Mouse (Mus musculus) T-cell, adult 2 months (primary cell): ENCODE data around the gene 6030408B16Rik.
"Not testable (repeated sequence)": the region's sequence is repeated elsewhere in the genome, so short reads cannot be mapped to it uniquely, and the experiment has no call there.

Source experiments
- DNase-seq: peaks from one replicate; pipeline ENCODE4 v3.0.0; 2022; ENCODE audit warnings: low spot score

6030408B16Rik gene

DNA sequence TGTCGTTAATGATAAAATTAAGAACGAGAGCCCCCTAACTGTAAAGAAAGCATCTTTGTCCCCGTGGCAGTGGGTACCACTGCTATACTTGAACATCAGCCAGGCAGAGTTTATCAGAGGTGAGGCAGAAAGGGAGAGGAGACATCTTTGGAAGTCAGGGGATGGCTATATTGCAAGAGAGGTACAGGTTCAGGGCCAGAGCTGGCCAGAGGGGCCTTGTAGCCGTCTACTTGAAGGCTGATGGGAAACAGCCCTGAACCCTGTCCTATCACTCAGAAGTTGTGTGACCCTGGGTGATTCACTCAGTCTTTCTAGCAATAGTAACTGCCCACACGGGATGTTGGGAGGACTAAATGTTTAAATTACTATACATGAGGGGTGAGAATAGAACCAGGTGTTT, 28.1 kb downstream of the 6030408B16Rik start:
- DNase-seq = no peak

DNA sequence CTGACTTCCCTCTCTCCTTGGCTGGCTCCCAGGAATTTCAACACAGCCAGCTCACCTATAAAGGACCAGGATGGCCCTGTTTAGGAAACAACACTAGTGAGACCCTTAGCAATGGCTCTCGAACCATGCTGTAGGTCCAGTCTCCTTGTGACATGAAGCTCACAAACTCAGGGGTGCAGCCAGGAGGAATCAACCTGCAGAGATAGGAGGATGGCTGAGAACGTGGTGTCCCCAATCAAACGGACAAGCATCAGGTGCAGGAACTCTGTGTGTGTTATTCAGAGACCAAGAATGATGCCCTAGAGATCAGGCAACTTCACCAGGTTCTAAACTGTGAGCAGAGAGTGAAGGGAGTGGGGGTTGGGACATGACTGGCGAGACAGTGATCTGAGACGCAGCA, 29.1 kb downstream of the 6030408B16Rik start:
- DNase-seq = no peak

DNA sequence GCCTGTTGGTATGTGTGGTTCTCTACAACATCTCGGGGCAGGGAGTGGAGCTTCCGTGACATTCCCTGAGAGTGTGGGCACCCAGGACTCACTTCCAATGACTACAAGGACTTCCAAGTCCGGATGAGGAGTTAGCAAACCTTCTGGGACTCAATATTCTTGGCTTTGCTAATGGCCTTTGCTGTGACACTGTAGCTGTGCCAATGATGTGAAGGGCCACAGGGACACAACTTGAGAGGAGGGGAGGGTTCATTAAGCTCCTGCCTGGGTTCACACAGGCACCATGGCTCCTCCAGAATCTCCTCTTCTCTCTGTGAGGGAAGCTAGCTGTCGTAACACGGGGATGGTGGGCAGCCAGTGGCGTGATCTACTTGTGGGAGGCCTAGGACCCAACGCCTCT, 29.6 kb downstream of the 6030408B16Rik start:
- DNase-seq = no peak

DNA sequence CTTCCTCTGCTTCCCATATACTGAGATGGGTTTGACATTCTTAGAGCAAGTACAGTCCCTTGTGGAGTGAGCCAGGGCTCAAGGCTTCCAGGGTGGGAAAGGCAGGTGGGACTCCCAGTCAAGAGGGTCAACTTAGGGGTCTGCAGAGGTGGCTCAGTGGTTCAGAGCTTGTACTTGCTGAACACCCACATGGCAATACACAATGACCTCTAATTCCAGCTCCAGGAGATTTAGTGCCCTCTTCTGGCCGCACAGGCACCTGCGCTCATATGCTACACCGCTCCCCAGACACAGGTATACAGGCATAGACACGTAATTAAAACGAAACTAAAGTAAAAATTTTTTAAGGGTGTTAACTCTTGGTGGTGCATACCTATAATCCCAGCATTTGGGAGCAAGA, 30.5 kb downstream of the 6030408B16Rik start:
- peak; percentile 19 for DNase-seq

DNA sequence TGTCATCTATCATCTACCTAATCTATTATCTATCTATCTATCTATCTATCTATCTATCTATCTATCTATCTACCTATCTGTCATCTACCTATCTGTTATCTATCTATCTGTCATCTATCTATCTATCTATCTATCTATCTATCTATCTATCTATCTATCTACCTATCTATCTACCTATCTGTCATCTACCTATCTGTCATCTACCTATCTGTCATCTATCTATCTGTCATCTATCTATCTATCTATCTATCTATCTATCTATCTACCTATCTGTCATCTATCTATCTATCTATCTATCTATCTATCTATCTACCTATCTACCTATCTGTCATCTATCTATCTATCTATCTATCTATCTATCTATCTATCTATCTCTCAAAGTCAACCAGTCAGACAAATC, 31.4 kb downstream of the 6030408B16Rik start:
- DNase-seq = not testable (repeated sequence)

DNA sequence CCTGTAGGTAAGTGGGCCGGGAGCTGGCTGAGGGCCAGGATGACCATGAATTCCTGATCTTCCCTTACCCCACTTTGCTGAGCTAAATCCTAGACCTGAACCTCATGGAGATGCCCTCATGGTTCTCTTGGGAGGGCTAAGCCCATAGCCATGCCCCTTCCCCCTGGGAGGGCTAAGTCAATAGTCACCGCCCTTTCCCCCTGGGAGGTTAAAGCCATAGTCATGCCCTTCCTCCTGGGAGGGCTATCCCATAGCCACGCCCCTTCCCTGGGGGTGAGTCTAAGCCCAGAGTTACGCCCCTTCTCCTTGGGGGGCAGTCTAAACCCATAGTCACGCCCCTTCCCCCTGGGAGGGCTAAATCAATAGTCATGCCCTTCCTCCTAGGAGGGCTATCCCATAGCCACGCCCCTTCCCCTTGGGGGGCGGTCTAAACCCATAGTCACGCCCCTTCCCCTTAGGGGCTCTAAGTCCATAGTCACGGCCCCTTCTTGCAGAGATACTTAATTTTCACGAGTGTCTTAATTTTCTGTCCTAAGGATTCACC, 33.1 kb downstream of the 6030408B16Rik start:
- DNase-seq = no peak

DNA sequence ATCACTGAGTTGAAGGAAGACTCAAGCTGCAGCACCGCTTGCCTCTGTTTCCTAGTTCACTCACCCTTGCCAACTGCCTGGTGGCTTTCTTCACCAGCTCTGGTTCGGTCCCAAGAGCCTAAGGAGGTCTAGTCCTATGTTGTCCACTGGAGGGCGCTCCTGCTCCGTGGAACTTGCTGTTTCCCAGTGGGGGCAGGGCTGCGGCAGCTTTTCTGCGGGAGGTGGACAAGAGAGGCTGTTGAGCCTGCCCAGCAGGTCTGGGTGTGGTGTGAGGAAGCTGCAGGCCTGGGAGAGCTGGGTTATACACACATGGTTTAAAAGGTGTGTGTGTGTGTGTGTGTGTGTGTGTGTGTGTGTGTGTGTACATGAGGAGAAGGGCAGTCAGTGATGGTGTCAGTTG, 34.3 kb downstream of the 6030408B16Rik start:
- DNase-seq = peak; percentile 38

DNA sequence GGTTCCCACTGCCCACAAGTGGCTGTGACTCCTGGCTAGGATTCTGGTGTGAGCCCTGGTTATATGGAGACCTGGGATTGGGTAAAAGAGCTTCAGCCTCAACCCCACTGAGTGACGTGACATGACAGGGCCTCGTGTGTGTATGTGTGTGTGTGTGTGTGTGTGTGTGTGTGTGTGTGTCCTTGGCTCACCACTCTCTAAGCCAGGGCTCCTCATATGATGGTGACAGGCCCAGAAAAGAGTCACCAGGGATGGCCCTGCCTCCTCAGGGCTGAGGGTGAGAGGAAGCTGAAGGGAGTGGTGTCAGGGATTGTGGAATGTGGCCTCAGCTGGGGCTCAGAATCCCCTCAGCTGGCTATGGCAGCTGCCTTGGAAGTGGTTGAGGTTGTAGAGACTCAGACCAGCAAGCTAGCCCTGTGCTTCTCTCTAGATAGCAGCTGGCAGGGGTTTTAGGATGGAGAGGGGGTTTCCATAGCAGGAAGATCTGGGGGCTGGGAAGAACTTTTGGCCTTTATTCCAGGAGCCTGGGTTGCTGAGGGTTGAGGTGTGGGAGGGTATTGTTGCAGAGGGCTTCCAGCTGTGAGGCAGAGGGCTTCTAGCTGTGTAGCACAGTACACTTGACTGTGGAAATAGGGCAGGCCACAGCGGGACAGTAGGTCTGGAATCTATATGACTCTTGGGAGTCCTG, 36.0 kb downstream of the 6030408B16Rik start:
- no peak for DNase-seq

DNA sequence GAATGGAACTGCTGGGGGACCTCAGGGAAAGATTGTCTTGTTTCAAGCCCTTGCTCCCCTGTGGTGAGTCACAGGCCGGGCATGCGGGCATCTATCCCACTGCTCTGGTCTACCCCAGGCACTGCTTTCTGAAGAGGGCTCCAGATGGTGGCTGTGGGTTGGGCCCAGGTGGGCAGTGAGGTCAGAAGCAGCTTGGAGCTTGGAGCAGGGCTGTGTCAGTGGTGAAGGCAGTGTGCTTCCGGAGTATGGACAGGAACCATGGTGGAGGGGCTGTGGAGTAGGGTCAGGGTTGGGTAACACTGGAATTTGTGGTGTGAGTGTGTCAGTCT, 36.5 kb downstream of the 6030408B16Rik start:
- no peak for DNase-seq

DNA sequence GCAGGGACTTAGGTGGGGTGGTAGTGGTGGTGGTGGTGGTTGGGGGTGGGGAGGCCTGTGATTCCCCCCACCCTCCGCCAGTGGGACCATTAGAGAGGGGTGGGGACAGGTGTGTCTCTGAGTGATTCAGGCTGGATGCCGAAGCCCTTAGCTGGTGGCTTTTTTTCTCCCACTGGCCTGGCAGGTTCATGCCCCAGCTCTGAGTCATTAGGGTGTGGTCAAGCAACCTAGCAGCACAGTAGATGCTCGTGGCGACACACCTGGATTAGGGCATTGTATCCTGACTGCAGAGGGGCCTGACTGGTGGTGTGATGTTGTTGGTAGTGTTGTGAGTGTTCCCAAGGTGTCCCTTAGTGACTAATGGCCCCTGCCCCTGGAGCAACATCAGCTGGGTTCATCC, 38.1 kb downstream of the 6030408B16Rik start:
- no peak for DNase-seq

DNA sequence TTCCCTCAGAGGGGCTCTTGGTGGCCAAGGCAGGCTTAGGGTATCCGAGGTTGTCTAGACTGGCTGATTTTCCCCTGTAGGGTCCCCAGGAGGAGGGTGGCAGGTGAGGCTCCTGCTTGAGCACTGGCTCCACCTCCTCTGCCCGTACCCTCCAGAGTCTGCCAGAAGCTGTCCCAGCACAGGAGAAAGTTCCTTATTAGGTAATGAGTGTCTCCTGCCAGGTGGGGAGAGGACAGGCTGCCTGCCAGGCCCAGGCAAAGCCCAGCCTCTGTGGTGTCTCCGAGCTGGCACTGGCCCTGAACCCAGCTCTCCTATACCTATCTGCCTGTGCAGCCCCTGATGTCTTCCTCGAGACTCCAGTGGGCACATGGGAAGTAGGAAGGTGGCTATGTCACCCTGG, 39.4 kb downstream of the 6030408B16Rik start:
- no peak for DNase-seq

DNA sequence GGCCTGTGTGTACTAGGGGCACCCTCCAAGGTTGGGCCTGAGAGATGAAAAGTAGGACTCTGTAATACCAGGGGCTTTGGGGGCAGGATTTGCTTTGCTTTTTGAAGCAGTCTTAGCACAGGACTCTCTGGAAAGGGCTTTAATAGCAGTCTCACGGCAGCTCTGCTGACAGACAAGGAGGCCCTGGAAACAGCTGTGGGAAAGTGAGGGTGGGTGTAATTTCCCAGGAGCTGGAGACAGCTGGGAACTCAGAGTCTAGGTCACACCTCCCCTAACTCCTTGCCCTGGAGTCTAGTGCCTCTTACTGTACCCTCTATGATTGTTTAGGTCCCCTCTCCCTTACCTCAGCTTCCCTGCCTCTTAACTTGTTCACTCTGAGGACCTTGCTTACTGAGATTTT, 40.2 kb downstream of the 6030408B16Rik start:
- DNase-seq = no peak

DNA sequence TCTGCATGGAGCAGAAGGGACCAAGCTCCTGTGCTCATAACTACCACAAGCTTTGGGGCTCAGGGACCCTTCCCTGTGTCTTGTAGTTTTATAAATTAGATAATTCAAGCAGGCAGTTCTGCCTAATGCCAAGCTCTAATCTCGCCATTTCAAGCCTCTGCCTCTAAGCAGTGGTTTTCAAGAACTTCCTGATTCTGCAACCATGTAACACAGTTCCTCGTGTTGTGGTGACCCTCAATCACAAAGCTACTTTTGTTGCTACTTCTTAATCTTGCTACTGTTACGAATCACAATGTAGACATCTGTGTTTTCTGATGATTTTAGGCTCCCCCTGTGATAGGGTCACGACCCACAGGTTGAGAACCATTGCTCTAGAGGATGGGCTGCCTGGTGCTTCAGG, 40.6 kb downstream of the 6030408B16Rik start:
- no peak for DNase-seq

DNA sequence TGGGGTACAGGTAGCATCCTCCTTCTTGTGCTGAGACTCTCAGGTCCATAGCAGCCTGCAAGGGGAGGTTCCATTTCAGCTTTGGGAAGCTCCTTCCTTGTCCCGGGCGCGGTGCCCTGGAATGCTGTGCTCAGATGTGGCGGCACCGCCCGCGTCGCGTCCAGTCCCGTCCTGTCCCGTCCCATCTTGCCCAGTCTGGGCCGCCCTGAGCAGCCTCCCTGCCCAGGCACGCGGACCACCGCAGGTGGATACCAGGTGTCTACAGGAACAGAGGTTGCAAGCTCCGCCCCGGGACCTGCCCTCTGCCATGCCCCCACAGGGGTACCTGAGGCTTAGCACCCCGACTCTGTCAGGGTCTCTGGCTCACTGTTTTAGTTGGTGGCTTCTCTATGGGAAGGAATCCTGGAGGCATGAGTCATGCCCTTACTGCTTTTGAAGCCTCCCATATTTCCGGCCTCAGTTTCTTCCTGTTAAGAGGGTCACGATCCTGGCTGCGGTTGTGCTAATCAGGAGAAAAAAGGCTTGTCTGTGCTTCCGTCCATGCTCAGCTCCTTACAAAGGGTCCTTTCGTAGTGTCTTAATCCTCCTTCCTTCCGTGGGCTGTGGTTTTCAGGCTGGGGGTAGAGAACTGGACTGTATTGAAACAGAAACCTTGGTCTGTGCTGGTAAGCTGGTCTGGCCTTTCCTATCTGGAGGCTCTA, 43.6 kb downstream of the 6030408B16Rik start:
- DNase-seq = no peak

DNA sequence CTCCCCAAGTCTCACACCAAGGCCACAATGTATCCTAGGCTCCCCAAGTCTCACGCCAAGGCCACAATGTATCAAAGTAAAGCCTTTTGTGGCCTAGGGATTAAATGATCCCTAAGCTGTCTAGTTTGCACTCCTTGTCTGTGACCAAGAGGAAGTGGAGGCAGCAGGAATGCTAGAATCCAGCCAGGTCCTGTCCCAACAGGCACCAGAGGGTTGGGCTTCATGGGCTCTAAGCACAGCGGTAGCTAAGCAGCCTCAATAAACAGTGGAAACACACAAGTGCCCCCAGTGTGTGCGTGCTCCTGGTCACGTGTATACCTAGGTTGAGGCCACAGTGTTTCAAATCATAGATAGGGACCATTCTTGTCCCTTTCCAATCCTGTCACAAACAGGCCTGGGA, 45.3 kb downstream of the 6030408B16Rik start:
- DNase-seq = no peak

DNA sequence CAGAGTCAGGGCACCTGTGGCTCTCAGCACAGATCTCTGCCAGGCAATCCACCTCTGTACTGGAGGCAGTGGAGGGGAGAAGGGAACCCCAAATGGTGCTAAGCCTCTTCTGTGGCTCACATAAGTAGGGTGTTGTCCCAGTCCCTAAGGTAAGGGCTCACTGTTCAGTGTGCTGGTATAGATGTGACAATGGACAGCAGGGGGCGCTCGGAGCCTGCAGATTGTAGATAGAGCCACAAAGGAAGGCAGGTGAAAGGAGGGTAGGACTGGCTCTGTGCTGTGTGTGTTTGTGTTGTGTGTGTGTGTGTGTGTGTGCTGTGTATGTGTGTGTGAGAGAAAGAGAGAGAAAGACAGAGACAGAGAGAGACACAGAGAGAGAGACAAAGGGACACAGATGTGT, 46.5 kb downstream of the 6030408B16Rik start:
- peak; percentile 57 for DNase-seq

DNA sequence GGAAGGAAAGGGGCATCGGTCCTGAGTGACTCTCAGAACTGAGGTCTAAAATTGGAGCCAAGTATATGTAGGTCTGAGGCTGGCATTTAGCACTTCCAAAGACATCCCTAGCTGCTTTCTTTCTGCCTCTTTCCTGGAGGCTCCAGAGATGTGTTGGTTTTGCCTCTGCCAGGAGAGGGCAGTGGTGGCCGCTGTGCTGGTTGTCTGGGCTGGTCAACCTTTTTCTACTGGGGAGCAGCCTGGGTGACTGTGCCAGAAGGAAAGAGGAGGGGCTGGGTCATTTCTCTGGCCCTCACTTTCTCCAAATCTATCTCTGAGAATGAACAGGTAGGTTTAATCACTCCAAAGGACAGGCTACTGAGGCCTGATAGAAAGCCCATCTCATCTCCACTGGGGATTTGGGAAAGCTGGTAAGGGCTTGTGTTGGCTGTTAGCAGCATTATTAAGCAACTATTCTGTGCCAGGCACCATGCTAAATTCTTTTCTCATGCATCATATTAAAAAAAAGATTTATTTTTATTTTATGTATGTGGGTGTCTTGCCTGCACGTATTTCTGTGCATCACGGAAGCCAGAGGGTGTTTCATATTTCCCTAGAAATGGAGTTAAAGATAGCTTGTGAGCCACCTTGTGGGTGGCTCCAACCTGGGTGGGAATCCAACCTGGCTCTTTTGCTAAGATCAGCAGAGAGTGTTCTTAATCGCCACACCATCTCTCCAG, 48.9 kb downstream of the 6030408B16Rik start:
- DNase-seq = no peak
